Mouse (Mus musculus): ENCODE results near the gene Rbm4b.

Gene Rbm4b

DNA sequence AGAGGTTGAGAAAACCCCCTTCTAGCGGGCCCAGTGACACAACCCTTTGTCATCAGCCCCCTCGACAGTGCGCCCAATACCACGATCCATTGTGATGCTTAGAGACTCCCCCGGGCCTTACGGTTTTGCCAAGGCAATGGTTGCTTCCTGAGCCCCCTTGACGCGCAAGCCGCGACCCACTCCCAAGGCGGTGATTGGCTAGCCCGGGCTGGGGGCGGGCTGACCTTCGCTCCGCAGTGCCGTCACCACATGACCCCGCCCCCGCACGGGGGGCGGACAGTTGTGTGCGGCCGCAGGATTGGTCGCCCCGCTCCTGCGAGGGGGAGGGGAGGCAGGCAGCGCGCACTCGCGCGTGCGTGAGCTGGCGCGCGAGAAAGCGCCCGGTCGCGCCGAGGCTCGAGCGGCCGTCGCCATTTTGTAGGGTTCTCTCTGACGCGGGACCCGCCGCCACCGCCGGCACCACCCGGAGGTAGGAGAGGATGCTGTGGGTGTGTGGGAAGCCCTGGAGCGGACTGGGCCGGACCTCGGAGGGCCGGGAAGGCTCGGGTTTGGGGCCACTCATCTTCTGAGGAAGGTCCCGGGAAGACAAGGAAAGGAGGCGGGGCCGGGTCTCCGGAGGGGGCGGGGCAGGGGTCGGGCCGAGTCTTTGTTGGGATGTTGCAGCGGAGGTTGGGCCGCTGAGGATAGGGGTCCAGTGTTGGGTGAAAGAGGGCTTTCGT lies at the start of gene Rbm4b:
Rbm4b (plus strand) TSS at position 305 of the 719 bp plus-strand sequence.
- DNase-seq: peak; percentile 96 to 99

DNA sequence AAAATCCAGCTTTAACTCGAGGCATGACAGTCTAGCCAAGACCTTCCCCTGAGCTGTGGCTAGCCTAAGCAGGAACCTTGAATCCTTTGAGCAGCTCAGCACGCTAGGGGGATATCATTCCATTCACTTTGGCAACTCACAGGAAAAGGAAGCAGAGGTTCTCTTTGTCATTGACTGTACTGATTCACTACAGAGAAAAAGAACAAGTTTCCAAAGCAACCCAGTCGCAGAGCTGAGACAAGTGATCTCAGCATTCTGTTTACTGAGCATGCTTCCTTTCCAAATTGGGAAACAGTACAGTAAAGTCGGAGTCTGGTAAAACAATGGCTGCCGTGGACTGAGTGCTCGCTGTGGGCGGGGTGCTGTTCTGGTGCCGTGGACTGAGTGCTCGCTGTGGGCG lies 47.5 kb upstream of the Rbm4b start:
- DNase-seq: no peak

DNA sequence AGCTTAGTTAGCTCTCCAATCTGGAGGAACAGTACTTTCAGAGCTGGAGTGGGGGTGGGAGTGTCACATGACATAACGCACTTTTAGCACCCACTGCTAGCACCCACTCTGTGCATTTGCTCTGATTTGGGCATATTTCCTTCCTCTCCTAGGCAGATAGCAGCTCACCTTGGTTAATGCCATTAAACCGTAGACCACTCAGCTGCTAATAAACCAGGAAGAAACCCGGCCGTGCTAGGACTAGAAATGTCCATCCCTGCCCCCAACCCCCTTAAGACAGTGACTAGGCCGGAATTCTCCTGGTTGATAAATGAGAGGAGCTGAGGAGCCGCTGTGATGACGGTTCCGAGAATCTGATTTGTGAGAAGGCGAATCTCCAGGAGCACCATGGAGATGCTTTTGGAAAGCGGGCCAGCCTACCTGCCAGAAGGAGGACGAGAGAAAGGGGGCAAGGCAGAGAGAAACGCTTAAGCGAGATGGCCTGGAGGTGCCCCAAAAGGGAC lies 45.1 kb upstream of the Rbm4b start, which contains the start of gene Sptbn2:
Sptbn2 (plus strand) TSS at position 70 of the 503 bp plus-strand sequence.
- DNase-seq: peak; percentile 54 to 70

DNA sequence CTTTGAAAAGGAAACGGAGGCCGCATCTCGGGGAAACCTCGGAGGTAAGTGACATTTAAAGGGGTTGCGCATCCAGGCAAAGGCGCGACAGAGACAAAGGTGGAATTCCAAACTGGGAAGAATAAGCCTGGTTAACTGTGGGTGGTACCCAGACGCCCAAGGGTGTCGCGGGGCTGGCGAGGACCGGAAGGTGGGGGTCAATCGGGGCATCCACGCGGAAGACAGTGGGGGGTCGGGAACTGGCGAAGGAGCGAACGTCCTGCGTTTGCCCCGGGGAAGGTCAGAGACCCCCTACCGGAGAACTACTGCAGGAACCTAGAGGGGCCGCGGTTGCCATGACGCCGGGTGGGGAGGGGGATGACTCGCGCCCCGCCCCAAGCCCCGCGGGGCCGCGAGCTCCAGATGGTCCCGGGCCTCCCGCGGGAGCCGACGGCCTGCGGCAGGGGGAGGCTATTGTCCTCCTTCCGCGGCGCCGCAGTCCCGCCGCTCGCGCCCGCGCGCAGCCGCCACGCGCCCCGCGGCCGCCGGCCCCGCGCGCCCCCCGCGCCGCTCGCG lies 44.6 kb upstream of the Rbm4b start:
- peak; percentile 56 to 72 for DNase-seq

DNA sequence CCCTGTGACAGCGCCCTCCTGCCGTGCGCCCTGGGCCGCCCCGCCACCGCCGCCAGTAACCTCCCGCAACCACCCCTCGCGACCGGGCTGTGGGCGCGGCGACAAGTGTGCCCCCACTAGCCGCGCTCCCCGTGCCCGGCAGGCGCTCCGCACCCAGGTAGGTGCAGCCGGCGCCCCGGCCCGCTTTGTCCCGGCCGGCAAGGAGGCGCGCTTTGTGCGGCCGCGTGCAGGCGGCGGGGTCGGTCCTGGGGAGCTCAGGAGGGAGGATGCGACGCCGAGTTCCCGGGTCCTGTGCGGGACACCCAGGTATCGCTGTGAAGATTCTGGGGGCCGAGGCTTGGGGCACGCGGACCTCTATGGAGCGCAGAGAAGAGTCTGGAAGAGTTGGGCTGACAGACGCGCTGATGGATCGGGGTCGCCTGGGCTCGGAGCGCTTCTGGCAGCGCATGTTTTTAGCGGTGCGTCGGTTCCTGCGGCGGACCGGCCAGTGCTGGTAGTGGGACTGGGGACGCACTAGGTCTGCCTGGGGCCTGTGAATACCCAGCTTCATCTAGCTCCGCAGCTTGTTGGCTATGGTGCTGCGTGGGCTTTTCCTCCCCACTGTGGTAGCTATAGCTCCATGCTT lies 44.0 kb upstream of the Rbm4b start:
- peak; percentile 42 to 67 for DNase-seq

DNA sequence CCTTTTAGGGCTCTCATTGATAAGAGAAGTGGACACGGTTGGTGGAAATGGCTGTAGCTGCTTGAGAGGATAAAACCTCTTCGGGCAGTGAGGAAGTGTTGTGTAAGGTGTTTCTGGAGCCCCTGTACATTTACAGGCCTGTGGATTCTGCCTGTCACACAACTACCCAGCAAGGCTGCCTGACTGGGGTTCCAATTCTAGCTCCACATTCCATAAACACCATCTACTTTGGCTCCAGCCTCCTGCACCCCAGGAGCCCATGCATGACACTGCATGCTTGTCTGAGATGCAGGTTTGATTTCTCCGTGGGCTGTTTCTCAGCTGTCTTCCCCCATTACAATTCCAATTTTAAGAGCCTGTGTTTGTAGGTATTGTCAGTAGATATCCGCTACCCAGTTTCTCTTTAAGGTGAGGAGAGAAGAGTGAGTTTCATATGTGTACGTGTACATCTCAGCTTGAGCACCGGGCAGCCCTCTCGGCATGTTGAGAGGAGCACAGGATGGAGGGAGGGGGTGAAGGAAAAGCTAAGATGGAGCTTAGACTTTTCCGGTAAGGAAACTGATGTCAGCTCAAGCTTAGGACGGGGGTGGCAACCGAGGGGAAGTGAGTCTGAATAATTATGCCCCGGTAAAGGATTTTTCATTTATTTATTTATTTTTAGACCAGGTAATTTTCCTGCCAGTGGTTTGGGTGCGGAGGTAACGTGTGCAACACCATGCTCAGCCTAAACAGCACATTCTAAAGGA lies 43.3 kb upstream of the Rbm4b start:
- peak; percentile 41 to 53 for DNase-seq

DNA sequence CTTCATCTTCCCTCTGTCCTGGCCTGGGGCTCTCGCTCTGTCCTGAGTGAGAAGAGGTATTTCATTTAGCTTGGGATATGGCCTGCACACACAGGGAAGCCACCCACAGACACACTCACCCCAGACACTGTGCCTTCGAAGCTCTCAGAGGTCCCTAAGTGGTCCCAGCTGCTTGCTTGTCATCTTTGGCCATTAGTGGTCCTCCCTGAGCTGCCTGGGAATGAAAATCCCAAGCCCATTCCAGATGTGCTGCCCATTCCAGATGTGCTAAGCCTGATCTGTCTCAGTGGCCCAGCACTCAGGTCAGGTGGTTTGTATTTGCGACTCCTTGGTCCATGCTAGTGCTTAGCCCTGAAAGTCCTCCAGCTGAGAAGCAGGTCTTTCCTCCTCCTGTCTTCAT lies 42.4 kb upstream of the Rbm4b start:
- DNase-seq: no peak

DNA sequence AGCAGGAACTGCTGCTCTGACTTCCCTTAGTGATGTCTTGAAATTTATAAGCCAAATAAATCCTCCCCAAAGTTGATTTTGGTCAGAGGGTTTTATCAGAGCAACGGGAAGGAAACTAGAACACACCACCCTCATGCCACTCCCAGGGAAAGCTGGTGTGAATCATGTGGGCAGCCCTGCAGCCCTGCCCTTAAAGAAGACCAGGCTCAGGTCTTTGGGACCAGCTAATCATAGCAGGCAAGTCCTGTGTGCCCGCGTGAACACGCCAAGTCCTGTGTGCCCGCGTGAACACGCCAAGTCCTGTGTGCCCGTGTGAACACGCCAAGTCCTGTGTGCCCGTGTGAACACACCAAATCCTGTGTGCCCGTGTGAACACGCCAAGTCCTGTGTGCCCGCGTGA lies 39.5 kb upstream of the Rbm4b start:
- DNase-seq: no peak

DNA sequence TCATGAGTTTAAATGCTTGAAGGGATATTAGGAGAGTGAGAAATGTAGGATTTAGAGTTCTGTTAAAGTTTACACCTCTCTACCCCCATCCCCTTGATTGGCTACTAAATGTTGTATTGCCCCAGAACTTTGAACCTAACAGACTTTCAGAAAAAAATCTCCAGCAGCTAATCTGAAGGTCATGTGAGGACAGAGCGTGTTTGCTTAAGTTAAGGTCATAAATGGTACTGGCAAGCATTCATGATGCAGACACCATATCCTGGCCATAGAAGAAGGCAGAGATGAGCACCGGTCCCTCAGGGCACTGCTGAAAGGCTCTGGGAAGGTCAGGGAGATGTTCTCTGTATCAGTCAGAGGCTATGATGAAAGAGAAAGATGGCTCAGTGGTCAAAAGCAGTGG lies 39.0 kb upstream of the Rbm4b start:
- DNase-seq: no peak

DNA sequence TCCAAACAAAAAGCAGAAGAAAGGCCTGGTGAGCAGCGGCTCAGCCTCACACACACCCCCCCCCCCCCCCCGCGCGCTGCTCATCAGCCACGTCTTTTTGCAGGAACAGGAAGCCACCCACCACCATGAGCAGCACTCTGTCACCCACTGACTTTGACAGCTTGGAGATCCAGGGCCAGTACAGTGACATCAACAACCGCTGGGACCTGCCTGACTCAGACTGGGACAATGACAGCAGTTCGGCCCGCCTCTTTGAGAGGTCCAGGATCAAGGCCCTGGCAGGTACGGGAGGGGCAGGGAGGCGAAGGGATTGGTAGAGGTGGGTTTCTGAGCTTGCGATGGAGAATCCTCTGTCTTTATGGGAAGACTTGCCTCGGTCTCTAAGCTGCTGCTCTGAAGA lies 37.6 kb upstream of the Rbm4b start:
- no peak for DNase-seq

DNA sequence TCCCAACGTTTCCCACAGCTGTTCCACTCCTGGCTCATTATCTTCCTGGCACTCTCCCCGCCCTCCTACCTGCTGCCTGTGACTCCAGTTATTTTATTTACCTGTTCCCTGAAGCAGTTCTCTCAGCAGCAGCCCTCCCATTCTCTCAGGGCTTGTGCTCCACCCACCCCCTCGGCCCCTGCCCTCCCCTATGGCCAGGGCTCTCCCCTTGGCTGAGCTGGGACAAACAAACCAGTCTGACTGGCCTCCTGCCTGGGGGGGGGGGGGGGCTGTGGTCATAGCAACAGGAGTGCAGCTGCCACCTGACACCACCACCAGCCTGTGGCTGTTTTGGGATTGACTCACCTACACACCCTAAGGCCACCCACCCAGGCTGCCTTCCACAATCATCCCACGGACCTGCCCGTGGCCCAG lies 36.9 kb upstream of the Rbm4b start:
- DNase-seq: no peak

DNA sequence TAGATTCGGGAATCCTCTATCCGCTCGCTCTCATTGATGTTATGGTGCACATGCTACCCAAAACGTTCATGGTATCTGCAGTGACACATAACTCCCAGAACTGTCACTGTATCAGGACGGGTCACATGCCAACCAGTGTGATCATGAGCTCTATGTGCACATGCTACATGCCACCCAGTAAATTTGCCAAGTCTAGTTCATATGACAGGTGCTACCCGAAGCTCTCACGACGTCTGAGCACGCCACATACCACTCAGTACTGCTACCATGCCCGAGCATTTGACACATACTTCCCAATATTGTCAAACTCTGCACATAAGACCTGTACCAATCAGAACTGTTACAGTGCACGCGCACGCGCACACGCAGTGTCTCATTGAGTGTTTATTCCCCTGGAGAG lies 36.2 kb upstream of the Rbm4b start:
- DNase-seq: no peak

DNA sequence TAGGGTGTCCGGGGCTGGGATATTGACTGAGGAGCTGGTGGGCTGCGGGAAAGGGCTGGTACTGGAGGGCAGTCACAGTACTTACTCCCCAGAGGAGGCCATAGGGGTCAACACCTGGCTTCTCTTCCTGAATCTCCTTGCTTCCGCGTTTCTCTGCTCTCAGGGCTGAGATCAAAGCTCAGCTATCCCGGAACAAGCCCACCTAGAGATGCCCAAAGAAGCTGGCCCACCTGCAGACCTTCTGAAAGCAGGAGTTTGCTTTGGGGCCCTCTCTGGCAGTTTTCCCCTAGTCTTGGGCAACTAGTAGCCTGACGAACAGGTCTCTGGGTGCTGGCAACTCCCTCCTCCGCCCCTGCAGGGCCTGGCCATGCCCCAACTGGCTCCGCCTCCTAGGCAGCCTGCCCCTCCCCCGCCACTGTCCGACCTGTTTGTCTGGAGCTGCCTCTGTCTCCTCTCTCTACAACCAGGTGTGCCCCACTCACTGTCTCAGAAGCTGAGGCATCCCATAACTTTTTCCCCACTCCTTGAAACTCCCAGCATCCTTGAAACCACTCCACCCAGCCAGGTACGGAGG lies 35.5 kb upstream of the Rbm4b start:
- peak; percentile 50 to 53 for DNase-seq

DNA sequence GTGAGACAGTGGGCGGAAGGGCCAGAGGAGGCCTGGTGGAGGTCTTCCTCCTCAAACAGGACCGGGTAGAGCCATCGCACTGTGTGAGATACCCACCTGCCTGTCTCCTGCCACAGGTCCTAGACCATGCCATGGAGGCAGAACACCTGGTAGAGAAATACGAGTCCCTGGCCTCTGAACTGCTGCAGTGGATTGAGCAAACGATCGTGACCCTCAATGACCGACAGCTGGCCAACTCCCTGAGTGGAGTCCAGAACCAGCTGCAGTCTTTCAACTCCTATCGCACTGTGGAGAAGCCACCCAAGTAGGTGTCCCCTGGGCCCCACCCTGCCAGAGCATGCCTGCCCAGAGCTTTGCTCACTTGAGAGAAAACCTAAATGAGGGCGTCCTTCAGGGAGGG lies 27.1 kb upstream of the Rbm4b start:
- no peak for DNase-seq

DNA sequence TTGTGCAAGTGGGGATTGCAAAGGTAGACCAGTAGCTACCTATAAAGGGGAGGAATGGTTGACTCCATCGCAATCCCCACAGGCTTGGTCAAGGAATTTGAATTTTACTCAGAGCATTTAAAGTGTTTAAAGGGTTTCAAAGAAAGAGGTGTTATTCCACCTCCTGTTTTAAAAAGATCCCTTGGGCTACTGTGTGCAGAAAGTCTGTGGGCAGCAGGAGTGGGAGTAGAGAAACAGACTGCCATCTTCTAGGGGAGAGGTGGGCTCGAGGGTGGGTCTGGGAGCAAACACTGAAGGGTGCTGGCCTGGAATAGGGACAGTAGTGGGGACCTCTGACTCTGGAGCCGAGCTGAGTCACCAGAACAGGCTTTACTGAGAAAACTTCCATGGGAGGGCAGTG lies 23.2 kb upstream of the Rbm4b start:
- DNase-seq: no peak

DNA sequence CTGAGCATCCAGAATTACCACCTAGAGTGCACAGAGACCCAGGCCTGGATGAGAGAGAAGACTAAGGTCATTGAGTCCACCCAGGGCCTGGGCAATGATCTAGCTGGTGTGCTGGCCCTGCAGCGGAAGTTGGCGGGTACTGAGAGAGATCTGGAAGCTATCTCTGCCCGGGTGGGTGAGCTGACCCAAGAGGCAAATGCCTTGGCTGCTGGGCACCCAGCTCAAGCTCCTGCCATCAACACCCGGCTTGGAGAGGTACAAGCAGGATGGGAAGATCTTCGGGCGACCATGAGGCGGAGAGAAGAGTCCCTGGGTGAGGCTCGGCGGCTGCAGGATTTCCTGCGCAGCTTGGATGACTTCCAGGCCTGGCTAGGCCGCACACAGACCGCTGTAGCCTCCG lies 18.4 kb upstream of the Rbm4b start:
- no peak for DNase-seq

DNA sequence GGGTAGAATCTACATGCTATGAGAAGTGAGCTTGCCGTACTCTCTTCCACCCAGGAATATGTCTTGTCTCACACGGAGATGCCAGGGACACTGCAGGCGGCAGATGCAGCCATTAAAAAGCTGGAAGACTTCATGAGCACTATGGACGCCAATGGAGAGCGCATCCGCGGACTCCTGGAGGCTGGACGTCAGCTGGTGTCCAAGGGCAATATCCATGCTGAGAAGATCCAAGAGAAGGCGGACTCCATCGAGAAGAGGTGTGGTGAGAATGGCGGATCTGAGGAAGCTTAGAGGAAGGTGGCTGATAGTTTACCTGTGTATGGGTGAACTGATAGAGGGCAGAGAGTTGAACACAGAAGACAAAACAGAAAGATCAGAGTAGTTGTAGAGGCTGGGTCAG lies 17.2 kb upstream of the Rbm4b start:
- no peak for DNase-seq

DNA sequence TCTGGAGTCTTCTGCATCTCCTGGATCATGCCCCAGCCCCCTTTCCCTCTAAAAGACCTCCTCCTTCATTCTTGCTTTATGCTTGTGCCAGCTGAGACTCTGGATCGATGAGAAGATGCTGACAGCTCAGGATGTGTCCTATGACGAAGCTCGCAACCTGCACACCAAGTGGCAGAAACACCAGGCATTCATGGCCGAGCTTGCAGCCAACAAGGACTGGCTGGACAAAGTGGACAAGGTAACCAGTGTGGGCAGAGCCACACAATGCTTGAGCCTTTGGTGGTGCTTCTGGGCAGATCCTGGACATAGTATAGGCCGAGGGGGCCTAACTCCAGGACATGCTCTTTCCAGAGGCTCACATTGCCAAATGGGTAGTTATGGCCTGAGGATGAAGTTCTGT lies 16.5 kb upstream of the Rbm4b start:
- no peak for DNase-seq

DNA sequence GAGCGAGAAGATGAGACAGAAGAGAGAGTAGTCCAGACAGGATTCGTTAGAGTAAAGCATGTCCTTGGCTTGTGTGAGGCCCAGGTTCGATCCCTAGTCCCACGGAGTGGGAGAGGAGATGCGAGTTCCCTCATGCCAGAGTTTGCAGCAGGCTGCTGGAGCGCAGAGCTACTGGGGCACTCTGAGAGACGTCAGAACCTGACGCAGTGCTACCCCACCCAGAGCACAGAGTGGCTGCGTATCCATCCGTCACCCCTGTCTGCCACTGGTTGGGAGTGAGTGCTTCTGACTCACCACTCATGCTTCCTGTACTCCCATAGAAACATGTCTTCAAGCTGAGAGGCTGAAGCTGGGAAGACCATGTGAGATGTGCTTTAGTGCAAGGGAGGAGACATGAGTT lies 14.8 kb upstream of the Rbm4b start:
- DNase-seq: no peak

DNA sequence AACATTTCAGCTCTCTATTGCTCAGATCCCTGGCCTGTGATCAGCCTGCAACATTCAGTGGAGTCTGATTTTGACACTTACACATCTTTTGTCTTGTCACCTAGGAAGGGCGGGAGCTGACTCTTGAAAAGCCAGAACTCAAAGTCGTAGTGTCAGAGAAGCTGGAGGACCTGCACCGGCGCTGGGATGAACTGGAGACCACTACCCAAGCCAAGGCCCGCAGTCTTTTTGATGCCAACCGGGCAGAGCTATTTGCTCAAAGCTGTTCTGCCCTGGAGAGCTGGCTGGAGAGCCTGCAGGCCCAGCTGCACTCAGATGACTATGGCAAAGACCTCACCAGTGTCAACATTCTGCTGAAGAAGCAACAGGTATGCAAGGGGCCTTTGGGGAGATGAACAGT lies 14.1 kb upstream of the Rbm4b start:
- no peak for DNase-seq

DNA sequence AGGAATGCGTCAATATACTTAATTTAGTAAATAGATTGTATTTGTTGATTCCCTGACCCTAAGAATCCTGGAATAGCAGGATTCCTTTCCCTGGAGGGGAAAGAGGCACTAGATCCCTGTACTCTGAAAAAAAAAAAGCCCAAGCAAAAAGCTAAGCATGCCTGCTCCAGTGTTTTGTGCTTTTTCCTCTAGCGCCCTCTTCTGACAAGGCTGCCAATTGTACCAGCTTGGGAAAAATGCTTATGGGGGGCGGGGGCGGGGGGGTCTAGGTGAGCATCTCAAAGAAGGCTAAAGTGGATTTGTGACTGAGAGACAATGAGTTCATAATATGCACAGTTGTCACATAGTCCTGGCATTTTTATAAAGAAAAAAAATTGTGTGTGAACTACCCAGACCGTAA lies 12.8 kb upstream of the Rbm4b start:
- DNase-seq: peak in 1 of 2 experiments; percentile 55

DNA sequence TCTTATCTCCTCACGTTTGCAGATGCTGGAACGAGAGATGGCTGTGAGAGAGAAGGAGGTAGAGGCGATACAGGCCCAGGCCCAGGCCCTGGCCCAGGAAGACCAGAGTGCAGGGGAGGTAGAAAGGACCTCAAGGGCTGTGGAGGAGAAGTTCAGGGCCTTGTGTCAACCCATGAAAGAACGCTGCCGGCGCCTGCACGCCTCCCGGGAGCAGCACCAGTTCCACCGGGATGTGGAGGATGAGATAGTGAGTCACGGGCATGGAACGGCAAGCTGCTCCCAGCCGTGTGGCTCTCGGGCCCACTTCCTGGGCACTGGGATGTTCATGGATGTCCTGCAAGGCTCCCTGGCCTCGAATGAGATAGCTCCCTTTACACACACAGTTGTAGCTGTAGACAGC lies 12.3 kb upstream of the Rbm4b start:
- DNase-seq: no peak

DNA sequence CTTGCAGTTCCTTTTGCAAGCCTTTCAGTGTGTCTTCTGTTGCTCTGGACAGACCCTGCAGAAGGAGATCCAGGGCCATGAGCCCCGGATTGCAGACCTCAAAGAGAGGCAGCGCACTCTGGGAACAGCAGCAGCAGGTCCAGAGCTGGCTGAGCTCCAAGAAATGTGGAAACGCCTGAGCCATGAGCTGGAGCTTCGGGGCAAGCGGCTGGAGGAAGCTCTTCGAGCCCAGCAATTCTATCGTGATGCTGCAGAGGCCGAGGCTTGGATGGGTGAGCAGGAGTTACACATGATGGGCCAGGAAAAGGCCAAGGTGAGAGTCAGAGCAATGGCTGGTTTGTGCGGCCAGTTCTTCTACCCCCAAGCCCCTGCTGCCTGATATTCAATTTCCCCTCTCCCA lies 11.2 kb upstream of the Rbm4b start:
- DNase-seq: peak; percentile 63 to 65

All from cerebellum, adult 18-20 months (tissue).